Mouse (Mus musculus): ENCODE measurements around the gene Klf16. TPM values are rescaled to one million over a fixed set of nuclear protein-coding genes. Genes with fewer than 3 reads are reported as not detected.

Klf16 gene
- 8.0 and 8.5 TPM in 2 replicates for polyA plus RNA-seq (2015; fragmentation: Nextera tagmentation; extraction: Ambion mirVana)

DNA sequence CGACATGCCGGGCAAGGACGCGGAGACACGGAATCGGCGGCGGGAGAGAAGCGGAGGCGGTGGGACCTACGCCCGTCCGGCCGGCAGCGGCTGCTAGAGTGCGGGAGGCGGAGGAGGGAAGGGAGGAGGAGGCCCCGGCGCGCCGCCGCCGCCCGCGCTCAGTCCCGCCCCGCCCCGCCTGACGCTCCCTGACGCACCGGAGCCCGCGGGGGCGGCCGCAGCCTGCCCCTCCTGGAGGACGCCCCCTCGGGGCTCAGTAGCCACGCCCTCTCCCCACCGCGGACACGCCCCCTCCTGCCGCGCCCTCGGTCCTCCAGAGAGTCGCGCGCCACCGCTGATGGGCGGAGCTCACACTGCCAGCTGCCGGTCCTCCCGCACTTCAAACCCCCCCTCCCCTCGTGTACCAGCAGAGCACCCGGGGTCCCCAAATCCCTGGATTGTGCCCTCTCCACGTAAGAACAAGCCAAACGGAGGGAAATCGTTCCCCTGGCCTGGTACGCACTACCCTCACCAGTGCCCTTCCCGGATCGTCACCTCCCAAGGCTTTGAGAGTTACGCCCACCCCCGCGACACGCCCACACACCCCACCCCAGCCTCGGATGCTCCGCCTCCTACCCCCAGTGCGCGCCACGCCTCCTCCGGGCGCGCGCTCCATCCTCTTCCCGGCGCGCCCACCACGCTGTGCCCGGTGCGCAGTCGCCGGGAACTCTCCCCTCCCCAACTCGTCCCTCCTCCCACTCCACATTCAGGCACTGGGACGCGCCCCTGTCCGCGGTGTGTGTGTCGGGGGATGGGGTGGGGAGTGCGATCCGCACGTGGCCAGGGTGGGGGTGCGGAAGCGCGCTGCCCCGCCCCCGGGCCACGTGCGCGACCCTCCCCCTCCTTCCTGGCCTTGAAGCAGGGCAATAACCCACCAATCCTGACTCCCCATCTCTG, at the start of gene Klf16:
Gene Klf16 (minus strand): TSS at position 127 of the 936 bp plus-strand sequence.
- Histone ChIP-seq H3K9me3 (no peaks in the 10 kb centered on the region), H3K36me3 (no peaks in the 10 kb centered on the region), H3K4me3 (peak within 1 kb of the TSS; percentile 70), H3K4me2 (replicated peaks) (peak within 1 kb of the TSS; percentile 76), H3K4me1 (peaks cover 44% of the 10 kb centered on the region), H3K27ac (replicated peaks) (peak within 1 kb of the TSS; percentile 90), H3K9ac (replicated peaks) (peak within 1 kb of the TSS; percentile 66), H3K27me3 (no peaks in the 10 kb centered on the region)
- WGBS = 0% methylated on average over 71 of the region's 97 CpGs
- ATAC-seq (replicated peaks) = peak; percentile 82

DNA sequence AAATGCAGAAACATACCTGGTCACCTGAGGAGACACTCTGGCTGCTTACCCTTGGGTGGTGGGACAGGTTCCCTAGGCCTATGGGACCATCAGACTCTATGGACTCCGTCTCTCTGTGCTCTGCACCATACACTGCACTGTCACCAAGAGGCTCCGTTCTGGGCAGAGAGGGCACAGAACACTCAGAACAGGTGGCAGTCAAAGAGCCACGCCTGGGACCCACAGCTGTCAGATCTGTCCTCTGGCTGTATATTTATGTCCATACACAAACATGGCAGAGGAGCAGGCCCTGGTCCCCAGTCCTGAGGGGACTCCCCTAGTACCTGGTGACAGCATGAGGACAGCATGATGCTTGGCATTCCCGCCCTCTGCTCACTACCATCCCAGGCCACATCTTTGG, 48.6 kb upstream of the Klf16 start:
- Histone ChIP-seq H3K36me3 (no peaks in the 10 kb centered on the region), H3K9ac (replicated peaks) (no peak overlapping the region), H3K27me3 (no peaks in the 10 kb centered on the region), H3K4me2 (replicated peaks) (no peak overlapping the region), H3K9me3 (no peaks in the 10 kb centered on the region), H3K4me1 (peaks cover 36% of the 10 kb centered on the region), H3K4me3 (no peak overlapping the region), H3K27ac (replicated peaks) (no peak overlapping the region)
- no peak for ATAC-seq (replicated peaks)
- 92% methylated on average over 4 of the region's 4 CpGs for WGBS

DNA sequence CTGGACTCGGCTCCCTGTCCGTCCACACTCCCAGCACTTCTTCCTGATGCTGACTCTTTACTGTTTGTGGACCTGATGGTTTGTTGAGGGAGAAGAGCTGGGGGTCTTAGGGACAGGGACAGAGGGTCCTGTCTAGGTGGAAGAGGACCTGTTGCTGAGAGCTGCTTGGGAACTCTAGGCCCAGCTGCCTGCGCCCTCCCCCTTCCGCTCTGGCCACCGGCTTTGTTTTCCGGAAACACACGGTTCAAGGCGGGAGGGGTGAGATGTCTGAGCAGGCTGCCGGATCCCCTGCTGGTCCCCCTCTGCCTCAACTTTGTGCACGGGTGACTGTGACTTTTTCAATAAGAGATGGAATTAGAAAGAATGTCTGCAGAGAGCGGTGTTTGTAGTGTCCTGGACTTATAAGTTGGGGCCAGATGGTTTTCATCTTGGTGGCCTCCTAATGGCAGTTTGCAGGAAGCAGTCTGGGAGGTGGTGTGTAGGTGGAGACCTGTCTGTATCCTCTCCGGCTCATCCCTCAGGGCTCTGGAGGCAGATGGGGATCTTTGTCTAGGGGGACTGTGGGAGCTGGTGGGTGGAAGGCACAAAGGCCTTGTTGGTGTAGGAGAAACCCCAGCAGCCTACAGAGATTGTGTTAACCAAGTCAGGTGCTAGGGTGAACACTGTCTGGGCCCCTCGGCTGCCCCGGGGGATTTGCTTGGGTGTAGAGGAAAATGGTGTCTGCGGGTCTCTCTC, 46.5 kb upstream of the Klf16 start:
- peaks cover 30% of the 10 kb centered on the region for H3K4me1 ChIP-seq
- peak overlapping the region; percentile 88 for H3K9ac ChIP-seq (replicated peaks)
- no peak for ATAC-seq (replicated peaks)
- no peaks in the 10 kb centered on the region for H3K36me3 ChIP-seq
- H3K27ac ChIP-seq (replicated peaks) = peak overlapping the region; percentile 100
- H3K27me3 ChIP-seq = no peaks in the 10 kb centered on the region
- H3K4me2 ChIP-seq (replicated peaks) = peak overlapping the region; percentile 92
- WGBS = 18% methylated on average over 15 of the region's 15 CpGs
- H3K4me3 ChIP-seq = peak overlapping the region; percentile 84
- H3K9me3 ChIP-seq = no peaks in the 10 kb centered on the region

DNA sequence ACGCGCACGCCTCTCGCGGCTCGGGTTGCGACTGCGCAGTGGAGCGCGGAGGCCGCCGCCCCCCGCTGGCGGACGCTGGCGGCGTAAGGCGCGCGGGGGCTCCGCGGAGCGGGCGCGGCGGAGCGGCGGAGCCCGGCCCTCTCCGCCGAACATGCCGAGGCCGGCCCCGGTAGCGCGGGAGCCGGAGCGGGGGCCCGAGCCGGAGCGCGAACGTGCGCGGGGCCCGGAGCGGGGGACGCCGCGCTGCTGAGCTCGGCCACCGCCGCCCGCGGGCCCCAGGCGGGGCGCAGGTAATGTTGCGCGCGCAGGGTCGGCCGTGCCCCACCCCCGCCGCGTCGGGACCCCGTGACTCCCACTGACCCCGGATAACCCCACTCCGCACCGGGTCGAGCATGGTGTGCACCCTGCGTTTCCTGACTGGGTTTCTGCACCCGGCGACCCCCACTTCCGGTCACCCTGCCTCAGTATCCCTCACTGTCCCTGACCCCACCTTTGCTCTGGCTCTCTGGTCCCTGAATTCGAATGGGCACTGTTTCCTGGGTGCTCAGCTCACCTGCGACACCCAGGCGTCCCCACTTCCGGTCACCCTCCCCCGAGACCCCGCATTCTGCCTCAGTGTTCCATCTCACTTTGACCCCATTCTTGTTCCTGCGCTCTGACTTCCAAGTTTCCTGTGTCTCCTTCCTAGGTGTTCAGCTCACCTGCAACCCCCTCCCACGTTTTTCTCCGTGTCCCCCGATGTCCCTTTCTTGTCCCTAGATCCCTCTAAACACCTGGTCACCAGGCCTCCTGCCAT, 45.7 kb upstream of the Klf16 start, which contains the start of gene Csnk1g2:
Gene Csnk1g2 (plus strand): TSS at position 178 of the 796 bp plus-strand sequence.
- Histone ChIP-seq H3K27ac (replicated peaks) (peak within 1 kb of the TSS; percentile 100), H3K27me3 (no peaks in the 10 kb centered on the region), H3K4me2 (replicated peaks) (peak within 1 kb of the TSS; percentile 92), H3K36me3 (no peaks in the 10 kb centered on the region), H3K4me1 (peaks cover 29% of the 10 kb centered on the region), H3K4me3 (peak within 1 kb of the TSS; percentile 84), H3K9ac (replicated peaks) (peak within 1 kb of the TSS; percentile 88), H3K9me3 (no peaks in the 10 kb centered on the region)
- WGBS = 1% methylated on average over 65 of the region's 85 CpGs
- peak; percentile 9 for ATAC-seq (replicated peaks)

DNA sequence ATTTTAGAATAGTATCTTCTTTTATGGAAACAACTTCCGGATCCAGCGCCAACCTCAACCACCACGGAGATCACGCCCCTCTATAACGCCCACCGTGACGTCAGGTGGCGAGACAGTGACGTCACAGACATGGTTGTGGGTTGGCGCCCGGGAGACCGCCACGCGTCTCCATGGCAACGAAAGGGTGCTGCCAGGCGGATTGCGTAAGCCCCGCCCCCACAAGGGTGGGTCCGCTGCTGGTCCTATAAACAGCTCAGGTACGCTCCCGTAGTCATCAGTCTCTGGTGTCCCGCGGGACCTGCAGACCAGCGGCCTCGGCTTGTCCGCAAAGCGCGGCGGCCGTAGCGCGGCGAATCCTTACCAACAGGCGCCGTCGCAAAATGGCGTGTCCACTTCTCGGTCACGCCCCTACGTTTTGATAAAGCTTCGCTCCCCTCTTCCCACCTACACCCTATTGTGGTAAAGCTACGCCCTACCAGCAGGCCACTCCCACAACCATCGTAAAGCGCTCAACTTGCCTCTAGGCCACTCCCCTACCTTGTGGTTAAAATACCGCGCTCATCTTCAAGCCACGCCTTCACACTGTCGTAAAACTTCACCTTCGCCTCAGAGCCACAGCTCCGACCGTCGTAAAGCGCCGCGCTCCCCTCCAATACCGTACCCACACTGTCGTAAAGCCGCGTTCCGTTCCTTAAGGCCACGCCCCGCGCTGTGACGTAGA, 45.0 kb upstream of the Klf16 start:
- H3K4me1 ChIP-seq = peaks cover 29% of the 10 kb centered on the region
- H3K4me2 ChIP-seq (replicated peaks) = peak overlapping the region; percentile 63
- no peaks in the 10 kb centered on the region for H3K27me3 ChIP-seq
- WGBS = under 1% methylated on average over 64 of the region's 64 CpGs
- H3K36me3 ChIP-seq = no peaks in the 10 kb centered on the region
- H3K27ac ChIP-seq (replicated peaks) = peak overlapping the region; percentile 100
- H3K4me3 ChIP-seq = peak overlapping the region; percentile 84
- peak overlapping the region; percentile 55 for H3K9ac ChIP-seq (replicated peaks)
- H3K9me3 ChIP-seq = no peaks in the 10 kb centered on the region
- ATAC-seq (replicated peaks) = peak; percentile 96

- peak overlapping the region; percentile 63 for H3K4me2 ChIP-seq (replicated peaks)
- no peaks in the 10 kb centered on the region for H3K27me3 ChIP-seq
- peaks cover 29% of the 10 kb centered on the region for H3K4me1 ChIP-seq
- no peaks in the 10 kb centered on the region for H3K9me3 ChIP-seq
- H3K4me3 ChIP-seq = peak overlapping the region; percentile 84
- H3K9ac ChIP-seq (replicated peaks) = peak overlapping the region; percentile 55
- H3K36me3 ChIP-seq = no peaks in the 10 kb centered on the region
- peak; percentile 0; the same call in 1 of the 2 replicates for ATAC-seq (replicated peaks)
- peak overlapping the region; percentile 100 for H3K27ac ChIP-seq (replicated peaks)
- 3% methylated on average over 9 of the region's 9 CpGs for WGBS
These were observed 44.5 kb upstream of the Klf16 start for GRCm38 (mm10) chr10:80621690-80621939.

GRCm38 (mm10) chr10:80620796-80621689, 43.9 kb upstream of the Klf16 start:
- Histone ChIP-seq H3K4me3 (peak overlapping the region; percentile 84), H3K4me2 (replicated peaks) (peak overlapping the region; percentile 63), H3K27ac (replicated peaks) (peak overlapping the region; percentile 100), H3K9me3 (no peaks in the 10 kb centered on the region), H3K9ac (replicated peaks) (peak overlapping the region; percentile 55), H3K27me3 (no peaks in the 10 kb centered on the region), H3K36me3 (peaks cover 2% of the 10 kb centered on the region; the same call in 1 of the 2 replicates), H3K4me1 (peaks cover 29% of the 10 kb centered on the region)
- 54% methylated on average over 16 of the region's 16 CpGs for WGBS
- no peak for ATAC-seq (replicated peaks)

DNA sequence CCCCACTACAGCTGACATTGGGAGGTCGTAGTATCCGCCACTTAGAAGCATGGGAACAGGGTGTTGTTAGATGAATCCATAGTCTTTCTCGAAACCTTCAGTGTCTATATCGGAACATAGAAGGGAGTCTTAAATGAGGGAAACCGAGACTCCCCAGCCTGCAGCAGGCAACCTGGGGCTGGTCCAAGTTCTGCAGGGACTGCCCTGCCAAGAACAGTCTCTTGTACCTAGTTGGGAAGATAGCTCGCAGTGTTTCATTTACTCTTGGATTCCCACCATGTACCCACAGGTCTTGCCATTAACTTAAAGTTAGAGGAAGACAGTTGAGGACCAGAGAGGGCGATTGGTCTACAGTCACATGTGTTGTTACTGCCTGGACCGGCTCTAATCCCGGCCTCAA, 43.2 kb upstream of the Klf16 start:
- Histone ChIP-seq H3K4me2 (replicated peaks) (no peak overlapping the region), H3K9ac (replicated peaks) (no peak overlapping the region), H3K9me3 (no peaks in the 10 kb centered on the region), H3K4me1 (peaks cover 29% of the 10 kb centered on the region), H3K4me3 (no peak overlapping the region), H3K27ac (replicated peaks) (no peak overlapping the region), H3K27me3 (no peaks in the 10 kb centered on the region), H3K36me3 (peaks cover 9% of the 10 kb centered on the region)
- no peak for ATAC-seq (replicated peaks)
- WGBS = 85% methylated on average over 9 of the region's 9 CpGs

DNA sequence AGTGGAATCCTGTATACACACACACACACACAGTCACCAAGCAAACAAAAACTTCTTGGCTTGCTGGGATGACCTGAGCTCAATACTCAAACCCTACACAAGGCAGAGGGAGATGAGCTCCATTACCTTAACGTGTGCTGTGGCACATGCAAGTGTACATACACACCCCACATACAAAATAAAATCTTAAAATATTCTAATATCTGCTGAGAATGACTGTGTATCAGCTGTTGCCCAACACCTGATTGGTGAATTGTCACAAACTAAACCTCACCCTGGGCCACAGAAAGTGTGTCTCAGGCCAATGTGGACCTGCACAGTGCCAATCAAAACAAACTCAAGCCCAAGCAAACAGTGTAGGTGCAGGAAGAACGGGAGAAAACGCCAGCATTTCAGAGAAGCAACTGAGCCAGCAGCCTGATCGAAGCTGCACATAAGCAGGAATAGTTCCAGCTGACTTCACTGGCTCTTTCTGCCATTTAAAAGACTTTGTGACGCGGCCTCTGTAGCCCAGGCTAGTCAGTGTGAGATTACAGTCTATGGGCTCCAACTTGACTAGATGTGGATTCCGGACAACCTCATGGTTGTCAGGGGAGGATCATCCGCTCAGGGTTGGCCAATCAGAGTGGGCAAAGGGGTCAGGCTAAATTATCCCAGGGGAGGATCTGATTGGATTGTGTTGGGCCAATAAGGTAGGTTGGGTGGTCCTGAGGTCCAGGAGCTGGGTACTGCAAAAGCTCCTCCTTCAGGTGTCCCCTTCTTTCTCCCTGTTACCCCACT, 42.5 kb upstream of the Klf16 start:
- Histone ChIP-seq H3K36me3 (peaks cover 16% of the 10 kb centered on the region), H3K4me3 (no peak overlapping the region), H3K4me2 (replicated peaks) (no peak overlapping the region), H3K27ac (replicated peaks) (no peak overlapping the region), H3K9me3 (no peaks in the 10 kb centered on the region), H3K27me3 (no peaks in the 10 kb centered on the region), H3K9ac (replicated peaks) (no peak overlapping the region), H3K4me1 (peaks cover 24% of the 10 kb centered on the region)
- ATAC-seq (replicated peaks) = no peak
- 39% methylated on average over 8 of the region's 8 CpGs for WGBS

- Histone ChIP-seq H3K4me3 (no peak overlapping the region), H3K36me3 (peaks cover 26% of the 10 kb centered on the region), H3K27me3 (no peaks in the 10 kb centered on the region), H3K4me2 (replicated peaks) (no peak overlapping the region), H3K4me1 (peaks cover 9% of the 10 kb centered on the region), H3K9me3 (no peaks in the 10 kb centered on the region), H3K9ac (replicated peaks) (no peak overlapping the region), H3K27ac (replicated peaks) (no peak overlapping the region)
- WGBS = 81% methylated on average over 9 of the region's 9 CpGs
- ATAC-seq (replicated peaks) = no peak
These were observed 41.1 kb upstream of the Klf16 start for GRCm38 (mm10) chr10:80618181-80618580.
